Mouse (Mus musculus): Measurements from ENCODE around the gene Vrk1.

DNA sequence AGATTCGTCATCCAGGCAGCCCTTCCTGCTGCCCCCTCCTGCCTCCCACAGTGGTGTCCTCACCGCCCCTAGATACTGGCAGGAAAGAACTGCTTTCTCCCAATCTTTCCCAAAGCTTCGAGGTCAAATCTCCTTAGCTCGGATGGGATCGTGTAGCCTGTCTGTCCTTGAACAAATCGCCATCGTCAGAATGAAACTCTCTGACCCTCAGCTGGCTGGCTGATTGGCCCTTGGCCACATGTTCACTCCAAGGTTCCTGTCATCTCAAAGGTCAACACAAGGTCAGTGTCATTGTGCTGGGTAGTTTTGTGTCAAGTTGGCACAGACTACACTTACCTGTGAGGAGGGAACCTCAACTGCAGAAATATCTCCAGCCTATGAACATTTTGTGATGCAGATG, 16.7 kb upstream of the Vrk1 start:
- no peak for TF ChIP-seq CTCF (IDR thresholded peaks at IDR 0.05; ENCODE audit: control insufficient read depth, insufficient read depth, insufficient read length)
- TF ChIP-seq MAX (IDR thresholded peaks at IDR 0.05): no peak
- TF ChIP-seq CEBPB (IDR thresholded peaks at IDR 0.05; ENCODE audit: low read depth): no peak
- TF ChIP-seq MYOG (IDR thresholded peaks at IDR 0.05; ENCODE audit: control insufficient read depth, extremely low read depth, insufficient read length): no peak
